Mouse (Mus musculus) lung, embryonic 15.5 days (tissue): ENCODE measurements around the gene Dab2. TPM values are rescaled to one million over a fixed set of nuclear protein-coding genes. Genes with fewer than 3 reads are reported as not detected.

Experiments
- ATAC-seq: fragments of 200-750 bp; cut with Nextera tagmentation; 2 replicates; pipeline ENCODE4 v1.8.0; 2017; ENCODE audit warnings: moderate number of reproducible peaks, borderline replicate concordance; ENCODE audit not compliant: low FRiP score, low TSS enrichment; ENCODE audit errors: extremely low read depth
- H3K27ac ChIP-seq: fragments of 300-500 bp; sonication (generic); 2 replicates; pipeline ENCODE4 v1.5.1; 2015; ENCODE audit warnings: moderate library complexity, mild to moderate bottlenecking, inconsistent platforms
- H3K27me3 ChIP-seq: fragments of 300-500 bp; sonication (generic); 2 replicates; pipeline ENCODE4 v1.6.1; 2015; ENCODE audit warnings: inconsistent platforms
- H3K36me3 ChIP-seq: fragments of 300-500 bp; sonication (generic); 2 replicates; pipeline ENCODE4 v1.6.1; 2015; ENCODE audit warnings: inconsistent platforms
- H3K4me1 ChIP-seq: fragments of 300-500 bp; sonication (generic); 2 replicates; pipeline ENCODE4 v1.6.1; 2015; ENCODE audit warnings: inconsistent platforms
- H3K4me2 ChIP-seq: fragments of 300-500 bp; sonication (generic); 2 replicates; pipeline ENCODE4 v1.6.1; 2015; ENCODE audit warnings: inconsistent platforms, mild to moderate bottlenecking, moderate library complexity
- H3K4me3 ChIP-seq: fragments of 300-500 bp; sonication (generic); 2 replicates; pipeline ENCODE4 v1.5.1; 2015; ENCODE audit warnings: mild to moderate bottlenecking, inconsistent platforms
- H3K9ac ChIP-seq: fragments of 300-500 bp; sonication (generic); 2 replicates; pipeline ENCODE4 v1.6.1; 2015; ENCODE audit warnings: inconsistent platforms
- H3K9me3 ChIP-seq: fragments of 300-500 bp; sonication (generic); 2 replicates; pipeline ENCODE4 v1.6.1; 2016; ENCODE audit warnings: inconsistent platforms
- WGBS: fragments of 180-500 bp; shearing (Covaris S2); methylation state at CpG from one replicate; pipeline ENCODE4 v1.1.7; 2015; 5-methylcytosine and 5-hydroxymethylcytosine counted together
- polyA plus RNA-seq: library from polyadenylated mRNA; unstranded; fragments of >200 nt; fragmentation: Nextera tagmentation; extraction: Ambion mirVana; gene quantifications from 2 replicates; pipeline ENCODE4 v1.2.1, GENCODE M21; 2015

The Dab2 gene
- polyA plus RNA-seq, 1 experiment from 2014 or later: 26.9 TPM

- Histone ChIP-seq H3K27me3 (no peaks in the 10 kb centered on the region), H3K9me3 (no peaks in the 10 kb centered on the region), H3K4me2 (no peak overlapping the region), H3K4me3 (no peak overlapping the region), H3K9ac (no peak overlapping the region), H3K4me1 (no peaks in the 10 kb centered on the region), H3K36me3 (no peaks in the 10 kb centered on the region), H3K27ac (no peak overlapping the region)
- ATAC-seq: no peak
- 26% methylated on average over 2 of the region's 2 CpGs for WGBS
Observed at GRCm38 (mm10) chr15:6331380-6331779, 31.8 kb downstream of the Dab2 start.

- WGBS: 75% methylated on average over 1 of the region's 1 CpGs
- no peak overlapping the region for H3K9ac ChIP-seq
- H3K4me2 ChIP-seq: no peak overlapping the region
- H3K36me3 ChIP-seq: no peaks in the 10 kb centered on the region
- H3K27ac ChIP-seq: no peak overlapping the region
- H3K9me3 ChIP-seq: no peaks in the 10 kb centered on the region
- H3K4me3 ChIP-seq: no peak overlapping the region
- H3K4me1 ChIP-seq: no peaks in the 10 kb centered on the region
- H3K27me3 ChIP-seq: no peaks in the 10 kb centered on the region
- no peak for ATAC-seq
Observed at GRCm38 (mm10) chr15:6334664-6335206, 35.1 kb downstream of the Dab2 start.

- H3K27me3 ChIP-seq: no peaks in the 10 kb centered on the region
- H3K36me3 ChIP-seq: no peaks in the 10 kb centered on the region
- no peaks in the 10 kb centered on the region for H3K4me1 ChIP-seq
- H3K4me2 ChIP-seq: no peak overlapping the region
- no peak for ATAC-seq
- H3K4me3 ChIP-seq: no peak overlapping the region
- whole genome bisulfite sequencing: 91% methylated on average over 5 of the region's 5 CpGs
- no peaks in the 10 kb centered on the region for H3K9me3 ChIP-seq
- no peak overlapping the region for H3K9ac ChIP-seq
- H3K27ac ChIP-seq: no peak overlapping the region
Observed at GRCm38 (mm10) chr15:6339767-6340166, 40.2 kb downstream of the Dab2 start.

- Histone ChIP-seq H3K4me3 (no peak overlapping the region), H3K9ac (no peak overlapping the region), H3K4me1 (no peaks in the 10 kb centered on the region), H3K27me3 (no peaks in the 10 kb centered on the region), H3K9me3 (no peaks in the 10 kb centered on the region), H3K4me2 (no peak overlapping the region), H3K36me3 (no peaks in the 10 kb centered on the region), H3K27ac (no peak overlapping the region)
- ATAC-seq: no peak
- 71% methylated on average over 6 of the region's 6 CpGs for WGBS
Observed at GRCm38 (mm10) chr15:6340347-6340746, 40.8 kb downstream of the Dab2 start.

- ATAC-seq: no peak
- Histone ChIP-seq H3K9ac (no peak overlapping the region), H3K27ac (no peak overlapping the region), H3K36me3 (no peaks in the 10 kb centered on the region), H3K4me1 (no peaks in the 10 kb centered on the region), H3K9me3 (no peaks in the 10 kb centered on the region), H3K4me2 (no peak overlapping the region), H3K4me3 (no peak overlapping the region), H3K27me3 (no peaks in the 10 kb centered on the region)
- 79% methylated on average over 6 of the region's 6 CpGs for WGBS
Observed at GRCm38 (mm10) chr15:6341427-6341826, 41.8 kb downstream of the Dab2 start.

- H3K9me3 ChIP-seq: no peaks in the 10 kb centered on the region
- H3K9ac ChIP-seq: no peak overlapping the region
- H3K27ac ChIP-seq: no peak overlapping the region
- 85% methylated on average over 3 of the region's 3 CpGs for WGBS
- H3K27me3 ChIP-seq: no peaks in the 10 kb centered on the region
- H3K4me2 ChIP-seq: no peak overlapping the region
- ATAC-seq: no peak
- no peaks in the 10 kb centered on the region for H3K4me1 ChIP-seq
- no peaks in the 10 kb centered on the region for H3K36me3 ChIP-seq
- no peak overlapping the region for H3K4me3 ChIP-seq
Observed at GRCm38 (mm10) chr15:6353901-6354300, 54.3 kb downstream of the Dab2 start.

- no peaks in the 10 kb centered on the region for H3K27me3 ChIP-seq
- H3K4me1 ChIP-seq: no peaks in the 10 kb centered on the region
- 71% methylated on average over 2 of the region's 2 CpGs for WGBS
- no peak overlapping the region for H3K4me3 ChIP-seq
- no peaks in the 10 kb centered on the region for H3K36me3 ChIP-seq
- no peak overlapping the region for H3K27ac ChIP-seq
- H3K4me2 ChIP-seq: no peak overlapping the region
- H3K9me3 ChIP-seq: no peaks in the 10 kb centered on the region
- ATAC-seq: no peak
- H3K9ac ChIP-seq: no peak overlapping the region
Observed at GRCm38 (mm10) chr15:6359859-6360258, 60.3 kb downstream of the Dab2 start.

- H3K9me3 ChIP-seq: no peaks in the 10 kb centered on the region
- ATAC-seq: no peak
- H3K4me3 ChIP-seq: no peak overlapping the region
- H3K27ac ChIP-seq: no peak overlapping the region
- no peak overlapping the region for H3K4me2 ChIP-seq
- H3K4me1 ChIP-seq: no peaks in the 10 kb centered on the region
- H3K27me3 ChIP-seq: no peaks in the 10 kb centered on the region
- 44% methylated on average over 1 of the region's 1 CpGs for WGBS
- no peaks in the 10 kb centered on the region for H3K36me3 ChIP-seq
- H3K9ac ChIP-seq: no peak overlapping the region
Observed at GRCm38 (mm10) chr15:6369974-6370373, 70.4 kb downstream of the Dab2 start.

- Histone ChIP-seq H3K4me2 (no peak overlapping the region), H3K27me3 (no peaks in the 10 kb centered on the region), H3K36me3 (no peaks in the 10 kb centered on the region), H3K9me3 (no peaks in the 10 kb centered on the region), H3K4me1 (no peaks in the 10 kb centered on the region), H3K27ac (no peak overlapping the region), H3K4me3 (no peak overlapping the region), H3K9ac (no peak overlapping the region)
- ATAC-seq: no peak
- WGBS: 87% methylated on average over 2 of the region's 2 CpGs
Observed at GRCm38 (mm10) chr15:6371486-6371885, 71.9 kb downstream of the Dab2 start.

- no peaks in the 10 kb centered on the region for H3K4me1 ChIP-seq
- no peak overlapping the region for H3K4me3 ChIP-seq
- no peak overlapping the region for H3K27ac ChIP-seq
- no peaks in the 10 kb centered on the region for H3K27me3 ChIP-seq
- H3K9ac ChIP-seq: no peak overlapping the region
- H3K4me2 ChIP-seq: no peak overlapping the region
- 65% methylated on average over 13 of the region's 13 CpGs for WGBS
- H3K36me3 ChIP-seq: no peaks in the 10 kb centered on the region
- H3K9me3 ChIP-seq: no peaks in the 10 kb centered on the region
- ATAC-seq: no peak
Observed at GRCm38 (mm10) chr15:6375016-6375415, 75.4 kb downstream of the Dab2 start.

GRCm38 (mm10) chr15:6376001-6376400 is 76.4 kb downstream of the Dab2 start:
- no peak overlapping the region for H3K9ac ChIP-seq
- 79% methylated on average over 5 of the region's 5 CpGs for WGBS

GRCm38 (mm10) chr15:6376785-6377184 is 77.2 kb downstream of the Dab2 start:
- Histone ChIP-seq H3K4me1 (no peaks in the 10 kb centered on the region), H3K9me3 (no peaks in the 10 kb centered on the region), H3K27me3 (no peaks in the 10 kb centered on the region), H3K4me3 (no peak overlapping the region), H3K4me2 (no peak overlapping the region), H3K36me3 (no peaks in the 10 kb centered on the region), H3K9ac (no peak overlapping the region), H3K27ac (no peak overlapping the region)
- 71% methylated on average over 11 of the region's 11 CpGs for WGBS
- ATAC-seq: no peak

More at GRCm38 (mm10) chr15:6376001-6376400, 76.4 kb downstream of the Dab2 start:
- no peak for ATAC-seq
- Histone ChIP-seq H3K4me2 (no peak overlapping the region), H3K27ac (no peak overlapping the region), H3K4me1 (no peaks in the 10 kb centered on the region), H3K27me3 (no peaks in the 10 kb centered on the region), H3K4me3 (no peak overlapping the region), H3K36me3 (no peaks in the 10 kb centered on the region), H3K9me3 (no peaks in the 10 kb centered on the region)

- no peak overlapping the region for H3K27ac ChIP-seq
- WGBS: 15% methylated on average over 6 of the region's 6 CpGs
Observed at GRCm38 (mm10) chr15:6384027-6384426, 84.4 kb downstream of the Dab2 start.

More at GRCm38 (mm10) chr15:6384027-6384426, 84.4 kb downstream of the Dab2 start:
- H3K4me3 ChIP-seq: no peak overlapping the region
- H3K36me3 ChIP-seq: no peaks in the 10 kb centered on the region
- no peak overlapping the region for H3K4me2 ChIP-seq
- no peaks in the 10 kb centered on the region for H3K27me3 ChIP-seq
- no peaks in the 10 kb centered on the region for H3K9me3 ChIP-seq
- no peak overlapping the region for H3K9ac ChIP-seq
- no peak for ATAC-seq
- peaks cover 11% of the 10 kb centered on the region; the same call in 1 of the 2 replicates for H3K4me1 ChIP-seq
